Mouse (Mus musculus) activated CD4-positive, CD25-positive, alpha-beta regulatory T cell, adult 4 months (primary cell): ENCODE results near the gene Vamp2. TPM values are rescaled to one million over a fixed set of nuclear protein-coding genes. Genes with fewer than 3 reads are reported as not detected.

ENCODE experiments used
- ATAC-seq: one replicate; pipeline ENCODE4 v1.8.0; 2017
- polyA plus RNA-seq, 2 experiments: library from polyadenylated mRNA; unstranded; fragments of 100-300 nt; shearing (Covaris generic); gene quantifications; one replicate each; pipeline ENCODE4 v1.2.1; 2017

The Vamp2 gene
- polyA plus RNA-seq, 2 experiments from 2014 or later = 27.6 to 27.9 TPM

DNA sequence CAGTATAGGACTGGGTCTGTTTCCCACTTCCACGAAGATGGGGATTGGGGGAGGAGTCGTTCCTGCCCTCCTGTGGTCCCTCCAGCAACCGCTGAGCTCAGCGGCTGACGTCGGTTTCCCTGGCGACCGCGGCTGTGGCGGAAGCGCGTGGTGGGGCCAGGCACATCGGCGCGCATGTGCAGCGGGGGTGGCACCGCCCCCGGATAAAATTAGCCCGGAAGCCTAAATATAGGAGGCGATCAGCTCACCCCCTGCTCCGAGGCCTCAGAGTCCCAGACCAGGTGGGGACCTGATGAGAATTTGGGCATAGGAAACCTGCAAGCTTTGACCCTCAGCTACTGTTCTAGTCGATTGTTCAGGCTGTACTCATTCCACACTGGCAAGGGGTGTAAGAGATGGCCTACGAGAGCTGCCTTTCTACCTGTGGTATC lies 11.6 kb downstream of the Vamp2 start:
- peak; percentile 4 for ATAC-seq

DNA sequence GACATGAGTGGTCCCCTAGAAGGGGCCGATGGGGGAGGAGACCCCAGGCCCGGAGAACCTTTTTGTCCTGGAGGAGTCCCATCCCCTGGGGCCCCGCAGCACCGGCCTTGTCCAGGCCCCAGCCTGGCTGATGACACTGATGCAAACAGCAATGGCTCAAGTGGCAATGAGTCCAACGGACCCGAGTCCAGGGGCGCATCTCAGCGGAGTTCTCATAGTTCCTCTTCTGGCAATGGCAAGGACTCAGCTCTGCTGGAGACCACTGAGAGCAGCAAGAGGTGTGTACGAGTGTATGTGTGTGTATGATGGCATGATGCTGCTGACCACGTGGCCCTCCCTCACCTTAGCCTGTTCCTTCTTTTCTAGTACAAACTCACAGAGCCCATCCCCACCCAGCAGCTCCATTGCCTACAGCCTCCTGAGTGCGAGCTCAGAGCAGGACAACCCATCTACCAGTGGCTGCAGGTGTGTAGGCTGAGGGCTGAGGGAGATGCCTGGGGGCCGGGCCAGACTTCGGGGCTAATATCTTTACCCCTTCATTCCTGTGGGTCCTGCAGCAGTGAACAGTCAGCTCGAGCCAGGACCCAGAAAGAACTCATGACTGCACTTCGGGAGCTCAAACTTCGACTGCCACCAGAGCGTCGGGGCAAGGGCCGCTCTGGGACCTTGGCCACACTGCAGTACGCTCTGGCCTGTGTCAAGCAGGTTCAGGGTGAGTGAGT lies 12.5 kb downstream of the Vamp2 start:
- ATAC-seq = no peak

DNA sequence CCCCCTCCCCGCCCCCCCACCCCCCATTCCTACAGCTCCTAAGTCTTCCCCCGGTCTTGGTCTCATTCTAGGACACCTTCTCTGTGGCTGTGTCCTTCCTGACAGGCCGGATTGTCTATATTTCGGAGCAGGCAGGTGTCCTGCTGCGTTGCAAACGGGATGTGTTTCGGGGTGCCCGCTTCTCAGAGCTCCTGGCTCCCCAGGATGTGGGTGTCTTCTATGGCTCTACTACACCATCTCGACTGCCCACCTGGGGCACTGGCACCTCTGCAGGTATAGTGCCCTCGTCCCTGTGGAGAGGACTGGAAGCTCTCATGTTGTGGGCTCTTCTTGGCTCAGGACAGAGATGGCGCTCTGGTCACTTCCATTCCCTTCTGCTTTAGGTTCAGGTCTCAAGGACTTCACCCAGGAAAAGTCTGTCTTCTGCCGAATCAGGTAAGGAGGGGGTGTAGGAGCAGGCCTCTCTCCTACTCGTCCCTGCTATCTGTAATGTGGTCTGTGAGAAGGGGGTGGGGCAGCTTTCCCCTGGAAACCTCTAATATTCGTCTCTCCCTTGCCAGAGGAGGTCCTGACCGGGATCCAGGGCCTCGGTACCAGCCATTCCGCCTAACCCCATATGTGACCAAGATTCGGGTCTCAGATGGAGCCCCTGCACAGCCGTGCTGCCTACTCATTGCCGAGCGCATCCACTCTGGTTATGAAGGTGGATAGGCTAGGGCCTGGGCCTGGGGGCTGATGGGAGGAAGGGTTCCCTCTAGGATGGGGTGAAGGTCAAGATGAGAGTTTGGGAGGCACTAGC lies 13.5 kb downstream of the Vamp2 start:
- ATAC-seq = no peak

DNA sequence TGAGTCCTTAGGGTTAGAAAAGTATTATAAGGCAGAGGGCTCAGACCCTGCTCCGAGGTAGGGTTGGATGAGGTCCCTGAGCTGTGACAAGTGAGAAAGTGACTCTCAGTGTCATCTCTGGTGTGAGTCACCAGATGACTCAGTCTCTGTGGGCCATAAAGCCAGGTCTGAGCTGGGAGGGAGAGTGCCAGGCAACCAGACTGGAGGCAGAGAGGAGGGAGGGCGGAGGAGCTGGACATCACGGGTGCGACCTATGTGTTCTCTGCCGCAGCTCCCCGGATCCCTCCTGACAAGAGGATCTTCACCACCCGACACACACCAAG lies 14.1 kb downstream of the Vamp2 start:
- ATAC-seq = no peak

DNA sequence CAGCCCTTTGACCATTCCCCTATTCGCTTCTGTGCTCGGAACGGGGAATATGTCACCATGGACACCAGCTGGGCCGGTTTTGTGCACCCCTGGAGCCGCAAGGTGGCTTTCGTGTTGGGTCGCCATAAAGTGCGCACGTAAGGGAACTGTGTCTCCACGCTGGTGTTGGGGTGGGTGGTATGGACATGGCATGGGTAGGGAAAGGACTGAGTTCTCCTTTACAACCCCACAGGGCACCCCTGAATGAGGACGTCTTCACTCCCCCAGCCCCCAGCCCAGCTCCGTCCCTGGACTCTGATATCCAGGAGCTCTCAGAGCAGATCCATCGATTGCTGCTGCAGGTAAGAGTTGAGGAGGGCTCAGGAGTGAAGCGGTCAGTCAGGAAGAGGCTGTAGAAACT lies 14.8 kb downstream of the Vamp2 start:
- no peak for ATAC-seq

DNA sequence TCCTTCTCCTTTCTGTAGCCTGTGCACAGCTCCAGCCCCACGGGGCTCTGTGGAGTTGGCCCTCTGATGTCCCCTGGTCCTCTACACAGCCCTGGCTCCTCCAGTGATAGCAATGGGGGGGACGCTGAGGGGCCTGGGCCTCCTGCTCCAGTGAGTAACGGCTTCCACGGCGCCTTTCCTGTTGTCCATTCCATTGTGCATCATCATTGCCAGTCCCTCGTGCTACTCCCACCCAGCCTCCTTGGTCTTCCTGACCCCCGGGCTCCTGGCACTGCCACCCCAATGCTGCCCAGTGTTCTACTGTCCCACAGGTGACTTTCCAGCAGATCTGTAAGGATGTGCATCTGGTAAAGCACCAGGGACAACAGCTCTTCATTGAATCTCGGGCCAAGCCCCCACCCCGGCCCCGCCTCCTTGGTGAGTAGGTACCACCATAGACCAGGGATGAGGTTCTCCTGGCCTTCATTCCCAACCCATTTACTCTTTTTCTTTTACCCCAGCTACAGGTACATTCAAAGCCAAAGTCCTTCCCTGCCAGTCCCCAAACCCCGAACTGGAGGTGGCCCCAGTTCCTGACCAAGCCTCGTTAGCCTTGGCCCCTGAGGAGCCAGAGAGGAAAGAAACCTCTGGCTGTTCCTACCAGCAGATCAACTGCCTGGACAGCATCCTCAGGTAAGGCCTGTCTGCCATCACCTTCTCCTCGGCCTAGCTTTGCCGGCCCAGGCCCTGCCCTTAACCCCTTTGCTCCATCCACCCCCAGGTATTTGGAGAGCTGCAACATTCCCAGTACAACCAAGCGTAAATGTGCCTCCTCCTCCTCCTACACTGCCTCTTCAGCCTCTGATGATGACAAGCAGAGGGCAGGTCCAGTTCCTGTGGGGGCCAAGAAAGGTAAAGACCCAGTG lies 15.5 kb downstream of the Vamp2 start:
- ATAC-seq = no peak

DNA sequence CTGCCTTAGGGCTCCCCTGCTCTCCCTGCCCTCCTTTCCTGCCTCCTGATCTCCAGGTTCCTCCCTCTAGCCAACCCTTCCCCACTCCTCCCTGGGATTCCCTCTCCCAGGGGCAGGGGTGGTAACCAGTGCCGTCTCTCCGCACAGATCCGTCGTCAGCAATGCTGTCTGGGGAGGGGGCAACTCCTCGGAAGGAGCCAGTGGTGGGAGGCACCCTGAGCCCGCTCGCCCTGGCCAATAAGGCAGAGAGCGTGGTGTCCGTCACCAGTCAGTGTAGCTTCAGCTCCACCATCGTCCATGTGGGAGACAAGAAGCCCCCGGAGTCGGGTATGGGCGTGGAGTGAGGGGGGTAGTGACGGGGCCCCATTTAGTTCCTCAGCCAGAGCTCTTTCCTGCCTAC lies 16.2 kb downstream of the Vamp2 start:
- ATAC-seq = no peak

DNA sequence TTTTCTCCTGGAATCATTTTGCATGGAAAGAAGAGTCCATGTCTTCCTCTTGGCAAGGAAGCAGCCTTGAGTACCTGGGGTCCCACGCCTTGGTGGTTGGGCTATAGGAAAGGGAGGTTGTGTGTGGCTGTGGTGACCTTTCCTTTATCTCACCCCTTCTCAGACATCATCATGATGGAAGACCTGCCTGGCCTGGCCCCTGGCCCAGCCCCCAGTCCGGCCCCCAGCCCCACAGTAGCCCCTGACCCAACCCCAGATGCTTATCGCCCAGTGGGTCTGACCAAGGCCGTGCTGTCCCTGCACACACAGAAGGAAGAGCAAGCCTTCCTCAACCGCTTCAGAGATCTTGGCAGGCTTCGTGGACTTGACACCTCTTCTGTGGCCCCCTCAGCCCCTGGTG lies 16.9 kb downstream of the Vamp2 start:
- ATAC-seq = no peak

DNA sequence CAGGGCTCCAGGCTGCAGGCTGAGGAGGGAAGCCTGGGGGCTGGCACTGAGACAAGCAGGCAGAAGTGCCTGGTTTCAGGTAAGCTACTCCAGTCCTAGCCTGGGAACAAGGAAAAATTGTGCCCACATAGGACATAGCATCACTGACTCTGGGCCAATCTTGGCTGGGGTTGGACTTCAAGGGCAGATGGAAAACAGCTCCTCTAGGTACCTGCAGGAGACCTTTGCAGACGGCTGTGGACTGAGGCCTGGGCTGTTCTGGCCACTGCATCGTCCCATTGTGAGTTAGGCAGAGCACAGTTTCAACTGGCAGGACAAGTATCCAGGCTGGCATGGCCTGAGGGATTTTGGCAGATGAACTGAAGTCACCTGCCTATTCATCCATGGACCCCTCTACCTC lies 17.5 kb downstream of the Vamp2 start:
- ATAC-seq = no peak

DNA sequence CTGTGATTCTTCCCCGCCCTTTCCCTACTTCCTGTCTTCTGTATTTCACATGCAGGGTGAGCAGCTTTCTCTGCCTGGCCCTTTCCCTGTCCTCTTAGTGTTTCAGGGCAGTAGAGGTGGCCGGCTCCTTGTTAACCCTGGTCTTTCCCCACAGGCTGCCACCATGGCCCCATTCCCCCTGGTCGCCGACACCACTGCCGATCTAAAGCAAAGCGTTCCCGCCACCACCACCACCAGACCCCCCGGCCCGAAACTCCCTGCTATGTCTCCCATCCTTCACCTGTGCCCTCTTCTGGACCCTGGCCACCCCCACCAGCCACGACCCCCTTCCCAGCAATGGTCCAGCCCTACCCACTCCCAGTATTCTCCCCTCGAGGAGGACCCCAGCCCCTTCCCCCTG lies 18.0 kb downstream of the Vamp2 start:
- ATAC-seq = no peak

DNA sequence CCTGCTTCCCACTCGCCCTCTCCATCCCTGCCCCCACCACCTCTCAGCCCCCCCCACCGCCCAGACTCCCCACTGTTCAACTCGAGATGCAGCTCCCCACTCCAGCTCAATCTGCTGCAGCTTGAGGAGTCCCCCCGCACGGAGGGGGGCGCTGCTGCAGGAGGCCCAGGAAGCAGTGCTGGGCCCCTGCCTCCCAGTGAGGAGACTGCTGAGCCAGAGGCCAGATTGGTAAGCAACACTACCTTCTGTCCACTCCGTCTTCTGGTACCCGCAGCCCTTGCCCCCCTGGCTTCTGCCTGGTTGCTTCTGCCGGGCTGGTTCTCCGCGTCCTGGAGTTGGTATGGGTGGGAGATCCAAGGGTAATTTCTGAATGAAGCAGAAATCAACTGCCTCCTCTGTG lies 18.6 kb downstream of the Vamp2 start:
- ATAC-seq = no peak

DNA sequence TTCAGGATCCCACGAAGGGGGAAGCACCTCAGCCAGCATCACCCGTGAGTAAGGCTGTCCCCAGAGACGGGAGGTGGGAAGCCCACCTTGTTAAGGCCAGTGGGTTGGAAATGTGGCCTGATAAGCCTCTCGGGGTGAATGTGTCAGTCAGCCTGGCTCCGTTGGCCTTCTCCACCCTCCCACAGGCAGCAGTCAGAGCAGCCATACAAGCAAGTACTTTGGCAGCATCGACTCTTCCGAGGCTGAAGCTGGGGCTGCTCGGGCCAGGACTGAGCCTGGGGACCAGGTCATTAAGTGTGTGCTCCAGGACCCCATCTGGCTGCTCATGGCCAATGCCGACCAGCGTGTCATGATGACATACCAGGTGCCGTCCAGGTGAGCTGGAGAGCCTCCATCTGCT lies 19.4 kb downstream of the Vamp2 start:
- ATAC-seq = no peak

DNA sequence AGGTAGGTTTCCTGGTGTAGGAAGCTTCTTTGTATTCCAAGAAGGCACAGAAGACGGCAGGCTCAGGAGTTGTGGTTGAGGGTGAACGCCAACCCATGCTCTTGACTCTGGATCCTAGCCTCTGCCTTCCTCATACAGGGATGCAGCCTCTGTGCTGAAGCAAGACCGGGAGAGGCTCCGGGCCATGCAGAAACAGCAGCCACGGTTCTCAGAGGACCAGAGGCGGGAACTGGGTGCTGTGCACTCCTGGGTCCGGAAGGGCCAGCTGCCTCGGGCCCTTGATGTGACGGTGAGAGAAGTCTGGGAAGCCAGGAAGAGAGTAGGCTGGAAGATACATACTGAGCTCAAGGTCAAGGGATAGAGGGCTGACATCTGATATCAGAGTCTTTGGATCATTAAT lies 19.9 kb downstream of the Vamp2 start:
- ATAC-seq = no peak

DNA sequence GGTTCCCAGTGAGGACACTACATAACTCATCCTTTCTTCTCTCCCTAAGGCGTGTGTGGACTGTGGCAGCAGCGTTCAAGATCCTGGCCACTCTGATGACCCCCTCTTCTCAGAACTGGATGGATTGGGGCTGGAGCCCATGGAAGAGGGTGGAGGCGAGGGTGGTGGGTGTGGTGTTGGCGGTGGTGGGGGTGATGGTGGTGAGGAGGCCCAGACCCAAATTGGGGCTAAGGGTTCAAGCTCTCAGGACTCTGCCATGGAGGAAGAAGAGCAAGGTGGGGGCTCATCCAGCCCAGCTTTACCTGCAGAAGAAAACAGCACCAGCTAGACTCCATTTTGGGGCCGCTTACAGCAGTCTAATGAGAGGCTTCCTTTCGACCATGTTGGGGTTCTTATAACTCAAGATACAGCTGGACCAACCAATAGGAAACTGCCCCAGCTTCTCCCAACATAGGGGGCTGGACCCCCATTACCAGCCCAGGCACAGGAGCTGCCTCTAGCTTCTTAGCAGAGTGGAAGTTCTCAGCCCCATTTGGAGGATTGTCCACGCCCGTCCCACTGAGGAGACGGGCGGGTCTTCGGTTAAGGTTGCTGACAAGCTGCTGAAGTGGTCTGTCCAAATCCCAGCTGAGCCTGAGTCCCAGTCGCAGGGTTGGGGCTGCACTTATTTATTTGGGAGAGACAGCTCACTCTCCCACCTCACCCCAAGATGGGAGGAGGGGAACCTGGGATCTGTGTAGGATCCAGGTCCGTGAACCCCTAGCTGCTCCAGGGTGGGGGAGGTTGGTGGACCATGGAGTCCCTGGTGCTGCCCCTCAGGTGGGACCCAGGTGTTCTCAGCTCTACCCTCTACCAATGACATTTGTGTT lies 21.0 kb downstream of the Vamp2 start:
- no peak for ATAC-seq

DNA sequence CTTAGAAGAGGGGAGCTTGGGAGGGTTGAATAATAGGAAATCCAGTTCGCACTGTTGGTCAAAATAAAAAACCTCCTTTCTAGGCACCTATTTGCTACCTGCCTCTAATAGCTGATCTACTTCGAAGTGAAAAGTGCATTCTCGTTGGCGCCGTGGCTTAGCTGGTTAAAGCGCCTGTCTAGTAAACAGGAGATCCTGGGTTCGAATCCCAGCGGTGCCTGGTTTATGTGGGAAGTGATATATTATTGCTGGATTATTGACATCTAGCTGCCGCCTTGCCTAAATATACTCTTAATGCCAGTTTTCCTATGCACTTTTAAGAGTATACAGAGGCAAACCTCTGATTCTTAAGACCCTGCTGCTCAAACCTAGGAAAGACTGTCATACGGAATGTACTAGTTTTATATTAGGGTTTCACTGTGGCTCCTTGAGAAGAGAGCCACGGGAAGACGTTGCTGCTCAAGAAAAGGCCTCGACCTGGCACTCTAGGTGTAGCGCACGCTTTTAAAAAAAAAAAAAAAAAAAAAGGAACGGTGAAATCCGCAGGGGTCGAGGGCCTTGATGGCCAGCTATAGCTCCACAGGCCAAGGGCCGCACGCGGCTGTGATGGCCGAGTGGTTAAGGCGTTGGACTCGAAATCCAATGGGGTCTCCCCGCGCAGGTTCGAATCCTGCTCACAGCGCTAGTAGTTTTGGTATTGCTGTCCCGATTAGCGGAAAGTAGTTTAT lies 22.2 kb downstream of the Vamp2 start:
- ATAC-seq = peak; percentile 49

DNA sequence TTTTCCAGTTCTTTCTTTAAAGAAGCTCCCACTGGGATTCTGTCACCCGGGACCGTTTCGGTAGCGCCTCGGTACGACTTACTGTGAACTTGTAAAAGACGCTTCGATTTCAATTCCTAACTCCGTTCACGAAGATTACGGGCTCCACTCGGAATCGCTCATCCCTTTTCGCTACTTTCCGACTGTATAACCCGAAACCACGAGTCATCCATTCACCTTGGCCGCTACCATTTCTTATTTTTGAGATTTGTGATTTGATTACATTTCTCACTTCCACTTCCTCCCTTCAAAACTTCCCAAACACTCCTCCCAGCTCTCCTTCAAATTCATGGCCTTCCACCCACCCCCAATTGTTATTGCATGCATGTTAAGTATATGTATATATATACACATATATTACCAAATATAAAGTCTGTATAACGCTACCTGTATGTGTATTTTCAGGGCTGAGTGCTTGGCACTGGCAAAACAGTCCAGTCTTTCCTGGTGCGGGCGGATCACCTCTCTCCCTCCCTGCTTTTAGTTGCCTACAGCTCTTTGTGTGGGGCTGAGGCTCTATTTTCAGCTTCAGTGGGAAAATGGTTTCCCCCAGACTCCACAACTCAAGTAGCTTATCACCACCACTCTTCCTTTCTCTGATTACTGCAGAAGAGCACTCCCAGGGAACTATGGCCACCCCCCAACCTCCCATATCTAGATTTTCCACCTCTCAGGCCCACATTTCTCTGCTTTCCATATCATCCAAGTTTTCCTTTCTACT lies 22.9 kb downstream of the Vamp2 start:
- ATAC-seq = no peak

DNA sequence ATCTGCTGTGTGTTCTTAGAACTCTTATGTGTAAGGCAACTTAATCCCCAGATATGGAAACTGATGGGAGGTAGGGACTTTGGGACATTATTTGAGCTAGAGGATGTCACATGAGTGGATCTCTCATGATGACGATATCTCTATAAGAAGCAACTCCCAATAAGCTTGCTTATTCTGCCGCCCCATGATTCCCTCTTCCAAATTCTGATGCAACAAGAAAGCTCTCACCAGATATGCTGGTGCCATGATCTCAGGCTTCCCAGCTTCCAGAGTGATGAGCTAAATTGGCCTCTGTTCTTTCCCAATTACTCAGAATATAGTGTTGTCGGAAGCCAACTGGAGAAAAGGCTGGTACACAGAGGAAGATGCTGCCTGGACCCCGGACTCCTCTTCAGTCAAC lies 23.6 kb downstream of the Vamp2 start:
- no peak for ATAC-seq

DNA sequence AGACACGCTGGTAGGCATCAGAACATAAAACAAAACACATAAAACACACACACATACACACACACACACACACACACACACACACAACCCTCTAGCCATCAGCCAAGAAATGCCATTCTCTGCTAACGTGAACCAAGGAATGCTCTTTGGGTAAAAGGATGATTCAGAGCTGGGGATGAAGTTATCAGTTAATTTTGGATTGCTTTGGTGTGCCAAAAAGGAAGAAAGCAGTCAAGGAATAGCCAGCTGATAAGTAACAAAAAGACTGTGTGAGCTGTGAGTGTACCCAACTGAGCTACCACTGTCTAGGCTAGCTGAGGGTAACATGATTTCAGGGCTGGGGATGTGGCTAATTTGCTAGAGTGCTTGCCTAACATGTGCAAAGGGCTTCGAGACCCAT lies 25.7 kb downstream of the Vamp2 start:
- no peak for ATAC-seq

DNA sequence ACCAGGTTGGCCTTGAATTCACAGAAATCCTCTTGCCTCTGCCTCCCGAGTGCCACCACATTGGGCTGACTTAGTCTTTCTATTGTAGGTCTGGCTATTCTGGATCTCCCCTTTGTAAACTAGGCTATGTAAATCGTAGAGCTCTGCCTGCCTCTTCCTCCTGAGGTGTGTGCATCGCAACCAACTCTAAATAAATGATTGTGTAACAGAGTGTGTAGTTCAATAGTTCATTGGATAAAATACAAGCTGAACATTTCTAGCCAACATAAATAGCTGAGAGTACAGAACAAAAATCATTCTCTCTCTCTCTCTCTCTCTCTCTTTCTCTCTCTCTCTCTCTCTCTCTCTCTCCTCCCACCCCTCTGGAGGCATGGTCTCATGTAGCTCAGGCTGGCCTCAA lies 26.3 kb downstream of the Vamp2 start:
- no peak for ATAC-seq

DNA sequence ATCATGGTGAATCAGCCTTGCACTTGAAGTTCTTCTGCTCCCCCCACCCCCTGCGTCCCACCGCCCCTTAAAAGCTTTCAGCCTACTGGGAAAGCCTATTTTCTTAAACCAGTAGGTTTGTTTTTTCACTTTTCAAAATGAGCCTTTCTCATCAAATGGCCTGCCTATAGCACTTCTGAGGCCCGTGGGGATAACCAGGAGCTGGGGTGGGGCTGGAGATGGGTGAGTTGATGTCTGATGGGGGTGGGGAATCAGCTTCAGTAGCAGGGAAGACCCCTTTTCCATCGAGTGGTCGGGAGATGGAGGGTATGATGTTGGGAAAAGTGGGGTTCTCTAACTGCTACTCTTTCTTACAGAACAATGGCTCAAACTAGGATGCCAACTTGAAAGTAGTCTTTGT lies 28.6 kb downstream of the Vamp2 start:
- no peak for ATAC-seq
